Mouse (Mus musculus): ENCODE results near the gene Tm4sf19.

DNA sequence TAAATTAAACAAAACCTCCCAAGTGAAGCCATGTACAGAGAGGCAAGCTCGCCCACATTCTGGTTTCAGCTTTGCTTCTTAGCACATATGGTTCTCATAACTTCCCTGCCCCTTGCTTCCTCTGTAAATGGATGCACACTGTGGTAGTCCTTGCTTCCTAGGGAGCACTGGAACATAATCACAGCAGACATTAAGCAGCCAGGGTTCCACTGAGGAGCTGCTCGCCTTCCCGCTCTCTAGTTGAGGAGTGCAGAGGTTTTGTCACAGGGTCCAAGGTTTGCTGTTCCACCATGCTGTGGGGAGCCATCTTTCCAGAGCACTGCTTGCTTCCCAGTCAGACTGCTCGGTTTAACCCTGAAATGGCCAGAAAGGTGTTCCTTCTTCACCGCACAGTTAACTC, 54.3 kb downstream of the Tm4sf19 start:
- no peak for TF ChIP-seq POLR2A (IDR thresholded peaks at IDR 0.05; ENCODE audit: insufficient read length, low read depth)
- TF ChIP-seq MYOD1 (IDR thresholded peaks at IDR 0.05; ENCODE audit: control insufficient read depth in 1 of 3, insufficient read length in 2 of 3, low read depth in 2 of 3) = no peak
- no peak for TF ChIP-seq MAX (IDR thresholded peaks at IDR 0.05; ENCODE audit: low read depth)
- TF ChIP-seq USF1 (IDR thresholded peaks at IDR 0.05; ENCODE audit: low read depth) = no peak
- TF ChIP-seq POLR2AphosphoS2 (IDR thresholded peaks at IDR 0.05; ENCODE audit: insufficient read length, low read depth) = no peak
- no peak for TF ChIP-seq E2F4 (IDR thresholded peaks at IDR 0.05; ENCODE audit: insufficient read depth)
- no peak for TF ChIP-seq SRF (IDR thresholded peaks at IDR 0.05; ENCODE audit: control insufficient read depth, insufficient read length, low read depth)
- no peak for TF ChIP-seq TCF12 (IDR thresholded peaks at IDR 0.05; ENCODE audit: insufficient read depth, poor library complexity, severe bottlenecking)

Measured in myocyte (in vitro differentiated cells).